Mouse (Mus musculus) monocyte, adult 5-6 weeks (primary cell): ENCODE data around the gene Serpini2. TPM values are rescaled to one million over a fixed set of nuclear protein-coding genes. Genes with fewer than 3 reads are reported as not detected.
"Not testable (repeated sequence)": the region's sequence is repeated elsewhere in the genome, so short reads cannot be mapped to it uniquely, and the experiment has no call there.

Source experiments
- ATAC-seq: fragments of 153-309, 156-312 bp; replicated peaks from 2 replicates; pipeline ENCODE4 v1.8.0; 2017; ENCODE audit warnings: mild to moderate bottlenecking; ENCODE audit not compliant: low TSS enrichment, insufficient number of reproducible peaks, severe bottlenecking, poor library complexity, low FRiP score
- total RNA-seq: library from RNA; stranded (forward); fragments of 200-1000, 200-491, 200-594 nt; gene quantifications from 3 replicates; pipeline ENCODE4 v1.2.3, GENCODE M21; 2017

Gene Serpini2
- total RNA-seq = not detected in 3 replicates

- no peak for ATAC-seq
Measured at GRCm38 (mm10) chr3:75269978-75270377, at the start of gene Serpini2. Gene Serpini2, minus strand, starts transcription at chr3:75270078.

- ATAC-seq = no peak
Measured at GRCm38 (mm10) chr3:75308861-75309260, 39.0 kb upstream of the Serpini2 start.

GRCm38 (mm10) chr3:75308228-75308627 is 38.4 kb upstream of the Serpini2 start:
- ATAC-seq = no peak

- no peak for ATAC-seq
Measured at GRCm38 (mm10) chr3:75305584-75305983, 35.7 kb upstream of the Serpini2 start.

- no peak for ATAC-seq
Measured at GRCm38 (mm10) chr3:75304621-75305020, 34.7 kb upstream of the Serpini2 start.

- no peak for ATAC-seq
Measured at GRCm38 (mm10) chr3:75301072-75301471, 31.2 kb upstream of the Serpini2 start.

- not testable (repeated sequence) for ATAC-seq
Measured at GRCm38 (mm10) chr3:75299464-75299863, 29.6 kb upstream of the Serpini2 start.

GRCm38 (mm10) chr3:75297758-75298111 is 27.9 kb upstream of the Serpini2 start:
- ATAC-seq = no peak

GRCm38 (mm10) chr3:75297026-75297757 is 27.3 kb upstream of the Serpini2 start:
- 0 out of 2 replicates have a peak, but pooled peaks have one; percentile 10 for ATAC-seq

- no peak; the same call in 1 of the 2 replicates for ATAC-seq
Measured at GRCm38 (mm10) chr3:75293243-75293642, 23.4 kb upstream of the Serpini2 start.

- no peak for ATAC-seq
Measured at GRCm38 (mm10) chr3:75277455-75277854, 7.6 kb upstream of the Serpini2 start.

- ATAC-seq = no peak
Measured at GRCm38 (mm10) chr3:75276522-75276921, 6.6 kb upstream of the Serpini2 start.

- ATAC-seq = no peak
Measured at GRCm38 (mm10) chr3:75275127-75275526, 5.2 kb upstream of the Serpini2 start.

GRCm38 (mm10) chr3:75259356-75259755 is 10.5 kb downstream of the Serpini2 start:
- ATAC-seq = no peak

GRCm38 (mm10) chr3:75219694-75220093 is 50.2 kb downstream of the Serpini2 start:
- ATAC-seq = no peak

GRCm38 (mm10) chr3:75219211-75219610 is 50.7 kb downstream of the Serpini2 start:
- no peak for ATAC-seq

- peak; percentile 80; the same call in 1 of the 2 replicates for ATAC-seq
Measured at GRCm38 (mm10) chr3:75202808-75203503, 66.9 kb downstream of the Serpini2 start.
